Mouse (Mus musculus): ENCODE results near the gene Rab26. TPM values are rescaled to one million over a fixed set of nuclear protein-coding genes. Genes with fewer than 3 reads are reported as not detected.
A peak's percentile ranks its signal among the peaks of the same experiment; 100 is the strongest.

Rab26 gene
- polyA plus RNA-seq, 1 experiment: 0.42 TPM

GRCm38 (mm10) chr17:24527723-24528559 is 6.1 kb downstream of the Rab26 start, which contains the start of gene Traf7:
Gene Traf7 (minus strand): TSS chr17:24527938.
- H3K36me3 ChIP-seq (ENCODE audit: control insufficient read depth, insufficient read depth): peaks cover 27% of the 10 kb centered on the region
- H3ac ChIP-seq (ENCODE audit: control insufficient read depth, insufficient read length, low read depth): peak within 1 kb of the TSS; percentile 98
- peaks cover 55% of the 10 kb centered on the region for H3K79me3 ChIP-seq (ENCODE audit: low read depth)
- H3K27me3 ChIP-seq (ENCODE audit: control insufficient read depth, insufficient read depth, insufficient read length): no peaks in the 10 kb centered on the region
- TF ChIP-seq MAX (IDR thresholded peaks at IDR 0.05) (no peak), CEBPB (IDR thresholded peaks at IDR 0.05; ENCODE audit: low read depth) (no peak), MYOG (IDR thresholded peaks at IDR 0.05; ENCODE audit: control insufficient read depth, extremely low read depth, insufficient read length) (no peak), USF1 (IDR thresholded peaks at IDR 0.05; ENCODE audit: low read depth) (no peak), MYOD1 (IDR thresholded peaks at IDR 0.05; ENCODE audit: control insufficient read depth, insufficient read length, low read depth) (no peak), FOSL1 (IDR thresholded peaks at IDR 0.05; ENCODE audit: insufficient read depth, low read length, poor library complexity, severe bottlenecking) (no peak), CTCF (IDR thresholded peaks at IDR 0.05; ENCODE audit: control insufficient read depth, insufficient read depth, insufficient read length) (no peak)
- peak within 1 kb of the TSS; percentile 68 for H3K4me3 ChIP-seq (ENCODE audit: insufficient read depth, poor library complexity, severe bottlenecking)
- peaks cover 66% of the 10 kb centered on the region for H3K79me2 ChIP-seq (ENCODE audit: control insufficient read depth, insufficient read depth)

GRCm38 (mm10) chr17:24527315-24527714 is 6.7 kb downstream of the Rab26 start:
- H3K79me3 ChIP-seq (ENCODE audit: low read depth): peaks cover 59% of the 10 kb centered on the region
- no peaks in the 10 kb centered on the region for H3K27me3 ChIP-seq (ENCODE audit: control insufficient read depth, insufficient read depth, insufficient read length)
- H3K36me3 ChIP-seq (ENCODE audit: control insufficient read depth, insufficient read depth): peaks cover 27% of the 10 kb centered on the region
- peak overlapping the region; percentile 68 for H3K4me3 ChIP-seq (ENCODE audit: insufficient read depth, poor library complexity, severe bottlenecking)
- H3K79me2 ChIP-seq (ENCODE audit: control insufficient read depth, insufficient read depth): peaks cover 72% of the 10 kb centered on the region
- H3ac ChIP-seq (ENCODE audit: control insufficient read depth, insufficient read length, low read depth): peak overlapping the region; percentile 98
- TF ChIP-seq USF1 (IDR thresholded peaks at IDR 0.05; ENCODE audit: low read depth): no peak
- TF ChIP-seq CTCF (IDR thresholded peaks at IDR 0.05; ENCODE audit: control insufficient read depth, insufficient read depth, insufficient read length): no peak
- no peak for TF ChIP-seq CEBPB (IDR thresholded peaks at IDR 0.05; ENCODE audit: low read depth)
- TF ChIP-seq MYOG (IDR thresholded peaks at IDR 0.05; ENCODE audit: control insufficient read depth, extremely low read depth, insufficient read length): no peak
- no peak for TF ChIP-seq MYOD1 (IDR thresholded peaks at IDR 0.05; ENCODE audit: control insufficient read depth, insufficient read length, low read depth)
- no peak for TF ChIP-seq MAX (IDR thresholded peaks at IDR 0.05)
- no peak for TF ChIP-seq FOSL1 (IDR thresholded peaks at IDR 0.05; ENCODE audit: insufficient read depth, low read length, poor library complexity, severe bottlenecking)

- peaks cover 80% of the 10 kb centered on the region for H3K79me3 ChIP-seq (ENCODE audit: low read depth)
- no peak overlapping the region for H3K4me3 ChIP-seq (ENCODE audit: insufficient read depth, poor library complexity, severe bottlenecking)
- peaks cover 39% of the 10 kb centered on the region for H3K36me3 ChIP-seq (ENCODE audit: control insufficient read depth, insufficient read depth)
- no peaks in the 10 kb centered on the region for H3K27me3 ChIP-seq (ENCODE audit: control insufficient read depth, insufficient read depth, insufficient read length)
- no peak overlapping the region for H3ac ChIP-seq (ENCODE audit: control insufficient read depth, insufficient read length, low read depth)
- H3K79me2 ChIP-seq (ENCODE audit: control insufficient read depth, insufficient read depth): peaks cover 95% of the 10 kb centered on the region
- TF ChIP-seq MYOD1 (IDR thresholded peaks at IDR 0.05; ENCODE audit: control insufficient read depth, insufficient read length, low read depth) (no peak), MYOG (IDR thresholded peaks at IDR 0.05; ENCODE audit: control insufficient read depth, extremely low read depth, insufficient read length) (no peak), CEBPB (IDR thresholded peaks at IDR 0.05; ENCODE audit: low read depth) (no peak), FOSL1 (IDR thresholded peaks at IDR 0.05; ENCODE audit: insufficient read depth, low read length, poor library complexity, severe bottlenecking) (no peak), MAX (IDR thresholded peaks at IDR 0.05) (no peak), USF1 (IDR thresholded peaks at IDR 0.05; ENCODE audit: low read depth) (no peak), CTCF (IDR thresholded peaks at IDR 0.05; ENCODE audit: control insufficient read depth, insufficient read depth, insufficient read length) (no peak)
These were observed 9.3 kb downstream of the Rab26 start for GRCm38 (mm10) chr17:24524734-24525133.

GRCm38 (mm10) chr17:24520450-24520849 is 13.6 kb downstream of the Rab26 start:
- peaks cover 54% of the 10 kb centered on the region for H3K79me3 ChIP-seq (ENCODE audit: low read depth)
- peaks cover 66% of the 10 kb centered on the region for H3K79me2 ChIP-seq (ENCODE audit: control insufficient read depth, insufficient read depth)
- no peak overlapping the region for H3K4me3 ChIP-seq (ENCODE audit: insufficient read depth, poor library complexity, severe bottlenecking)
- H3ac ChIP-seq (ENCODE audit: control insufficient read depth, insufficient read length, low read depth): no peak overlapping the region
- H3K36me3 ChIP-seq (ENCODE audit: control insufficient read depth, insufficient read depth): peaks cover 42% of the 10 kb centered on the region
- no peaks in the 10 kb centered on the region for H3K27me3 ChIP-seq (ENCODE audit: control insufficient read depth, insufficient read depth, insufficient read length)
- TF ChIP-seq FOSL1 (IDR thresholded peaks at IDR 0.05; ENCODE audit: insufficient read depth, low read length, poor library complexity, severe bottlenecking) (no peak), MYOD1 (IDR thresholded peaks at IDR 0.05; ENCODE audit: control insufficient read depth, insufficient read length, low read depth) (no peak), MAX (IDR thresholded peaks at IDR 0.05) (no peak), CTCF (IDR thresholded peaks at IDR 0.05; ENCODE audit: control insufficient read depth, insufficient read depth, insufficient read length) (no peak), MYOG (IDR thresholded peaks at IDR 0.05; ENCODE audit: control insufficient read depth, extremely low read depth, insufficient read length) (no peak)

- H3K79me3 ChIP-seq (ENCODE audit: low read depth): peaks cover 6% of the 10 kb centered on the region
- peaks cover 62% of the 10 kb centered on the region for H3K36me3 ChIP-seq (ENCODE audit: control insufficient read depth, insufficient read depth)
- no peak for TF ChIP-seq MAX (IDR thresholded peaks at IDR 0.05)
- no peak for TF ChIP-seq MYOG (IDR thresholded peaks at IDR 0.05; ENCODE audit: control insufficient read depth, extremely low read depth, insufficient read length)
- TF ChIP-seq FOSL1 (IDR thresholded peaks at IDR 0.05; ENCODE audit: insufficient read depth, low read length, poor library complexity, severe bottlenecking): no peak
- TF ChIP-seq USF1 (IDR thresholded peaks at IDR 0.05; ENCODE audit: low read depth): no peak
- no peak for TF ChIP-seq CEBPB (IDR thresholded peaks at IDR 0.05; ENCODE audit: low read depth)
- TF ChIP-seq MYOD1 (IDR thresholded peaks at IDR 0.05; ENCODE audit: control insufficient read depth, insufficient read length, low read depth): no peak
- no peak for TF ChIP-seq CTCF (IDR thresholded peaks at IDR 0.05; ENCODE audit: control insufficient read depth, insufficient read depth, insufficient read length)
- H3ac ChIP-seq (ENCODE audit: control insufficient read depth, insufficient read length, low read depth): no peak overlapping the region
- no peaks in the 10 kb centered on the region for H3K27me3 ChIP-seq (ENCODE audit: control insufficient read depth, insufficient read depth, insufficient read length)
- no peak overlapping the region for H3K4me3 ChIP-seq (ENCODE audit: insufficient read depth, poor library complexity, severe bottlenecking)
- H3K79me2 ChIP-seq (ENCODE audit: control insufficient read depth, insufficient read depth): peaks cover 7% of the 10 kb centered on the region
These were observed 19.4 kb downstream of the Rab26 start for GRCm38 (mm10) chr17:24514270-24515257.

Measured in C2C12 (cell line).